9 mouse cellular contexts compared by ENCODE assay signal in the genomic region with DNA sequence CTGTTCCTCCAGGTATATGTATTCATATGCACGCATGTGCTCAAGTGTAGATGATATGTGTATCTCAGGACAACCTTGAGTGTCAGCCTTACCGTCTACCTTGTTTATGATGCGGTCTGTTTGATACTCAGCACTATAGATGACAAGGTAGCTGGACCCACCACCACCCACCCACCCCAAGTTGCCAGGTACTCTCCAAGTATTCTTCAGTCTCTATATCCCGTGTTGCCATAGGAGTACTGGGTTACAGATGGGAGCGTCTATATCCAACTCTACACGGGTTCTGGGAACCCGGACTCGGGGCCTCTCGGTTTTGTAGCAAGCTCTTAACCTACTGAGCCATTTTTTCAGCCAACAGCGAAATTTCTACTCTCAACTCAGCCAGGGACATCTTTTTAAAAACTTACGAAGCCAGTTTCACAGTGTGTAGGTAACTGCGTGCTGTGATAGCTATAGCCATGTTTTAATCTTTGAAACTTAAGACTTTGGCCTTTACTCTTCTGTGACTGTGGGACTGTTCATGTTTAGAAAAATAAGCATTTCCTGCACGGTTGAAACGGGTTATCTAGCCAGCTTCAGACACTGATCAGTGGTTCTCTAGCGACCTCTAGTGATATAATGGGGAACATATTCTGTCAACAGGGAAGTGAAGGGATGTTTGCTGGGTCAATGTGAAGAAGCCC.
DNase-seq lines count a peak whose midpoint lies in the region; ATAC-seq lines count a peak whose summit lies in the region.
"Had no signal": no experiment of that assay in that cellular context is flagged by ENCODE, and none has a peak within 500 bp of the region (broad histone marks: within the 10 kb centered on the region; RNA-seq: fewer than 3 reads in every experiment).

No protein-coding gene starts in this region.

- DNase-seq in cerebellum, adult 8-10 months, result peak; percentile 18
- DNase-seq in cerebellum, adult 11 months, result no peak
- DNase-seq in 3T3-L1 (ENCODE audit: low read depth, low spot score), result peak; percentile 88
- peak; percentile 73 for DNase-seq in brain, adult 2 months (ENCODE audit: low read depth, low spot score)
- DNase-seq in forebrain, embryonic 14.5 days (ENCODE audit: low spot score), result peak; percentile 90
- DNase-seq in lung, postnatal 10 days, result peak; percentile 57

- H3K4me2 ChIP-seq in forebrain, embryonic 14.5 days (ENCODE audit: low read length), result no peak overlapping the region
- no peak overlapping the region for H3K4me2 ChIP-seq in intestine, embryonic 15.5 days (replicated peaks)
- peak overlapping the region; percentile 28; the same call in 1 of the 2 replicates for H3K4me2 ChIP-seq in stomach, embryonic 16.5 days (ENCODE audit: low read depth, low read length)

- peak; percentile 89 for ATAC-seq in forebrain, embryonic 14.5 days
- peak; percentile 95 for ATAC-seq in intestine, embryonic 15.5 days
- peak; percentile 62; the same call in 1 of the 2 replicates for ATAC-seq in stomach, embryonic 16.5 days (ENCODE audit: insufficient read depth, low FRiP score)

- H3K9ac ChIP-seq in forebrain, embryonic 14.5 days (ENCODE audit: low read length), result no peak overlapping the region
- H3K9ac ChIP-seq in intestine, embryonic 15.5 days, result no peak overlapping the region
- no peak overlapping the region for H3K9ac ChIP-seq in stomach, embryonic 16.5 days (ENCODE audit: low read length)

- H3K27ac ChIP-seq in forebrain, embryonic 14.5 days (ENCODE audit: low read depth, low read length), result no peak overlapping the region
- H3K27ac ChIP-seq in intestine, embryonic 15.5 days, result no peak overlapping the region
- no peak overlapping the region for H3K27ac ChIP-seq in stomach, embryonic 16.5 days (ENCODE audit: low read length)
- H3K27ac ChIP-seq: macrophage had no signal

- H3K9me3 ChIP-seq in forebrain, embryonic 14.5 days (replicated peaks; ENCODE audit: control insufficient read depth, low read length), result no peaks in the 10 kb centered on the region
- no peaks in the 10 kb centered on the region for H3K9me3 ChIP-seq in intestine, embryonic 15.5 days
- H3K9me3 ChIP-seq in stomach, embryonic 16.5 days (replicated peaks; ENCODE audit: control insufficient read depth, low read length), result no peaks in the 10 kb centered on the region

- H3K36me3 ChIP-seq in forebrain, embryonic 14.5 days (ENCODE audit: control insufficient read depth, insufficient read depth, low read length), result no peaks in the 10 kb centered on the region
- H3K36me3 ChIP-seq in intestine, embryonic 15.5 days, result no peaks in the 10 kb centered on the region
- no peaks in the 10 kb centered on the region for H3K36me3 ChIP-seq in stomach, embryonic 16.5 days (ENCODE audit: control insufficient read depth, insufficient read depth, low read length)

- WGBS in forebrain, embryonic 14.5 days, result 51% methylated on average over 15 of the region's 15 CpGs
- 49% methylated on average over 15 of the region's 15 CpGs for WGBS in intestine, embryonic 15.5 days
- WGBS in stomach, embryonic 16.5 days, result 49% methylated on average over 15 of the region's 15 CpGs

- no peaks in the 10 kb centered on the region for H3K27me3 ChIP-seq in forebrain, embryonic 14.5 days (replicated peaks; ENCODE audit: control insufficient read depth, insufficient read depth, low read length)
- no peaks in the 10 kb centered on the region for H3K27me3 ChIP-seq in intestine, embryonic 15.5 days (replicated peaks)
- no peaks in the 10 kb centered on the region for H3K27me3 ChIP-seq in stomach, embryonic 16.5 days (ENCODE audit: control insufficient read depth, insufficient read depth, low read length)

- H3K4me1 ChIP-seq in forebrain, embryonic 14.5 days (ENCODE audit: control insufficient read depth, insufficient read depth, low read length), result no peaks in the 10 kb centered on the region
- no peaks in the 10 kb centered on the region for H3K4me1 ChIP-seq in intestine, embryonic 15.5 days (replicated peaks)
- H3K4me1 ChIP-seq in stomach, embryonic 16.5 days (ENCODE audit: control insufficient read depth, insufficient read depth, low read length), result no peaks in the 10 kb centered on the region

- no peak overlapping the region for H3K4me3 ChIP-seq in forebrain, embryonic 14.5 days (ENCODE audit: low read depth, low read length)
- H3K4me3 ChIP-seq in intestine, embryonic 15.5 days (replicated peaks), result no peak overlapping the region
- no peak overlapping the region for H3K4me3 ChIP-seq in stomach, embryonic 16.5 days (replicated peaks; ENCODE audit: low read length)
